ENCODE assay signal across 39 mouse cellular contexts in genomic region chr1:174270643-174271042, GRCm38 (mm10). TPM values are rescaled to one million over a fixed set of nuclear protein-coding genes. Genes with fewer than 3 reads are reported as not detected.
"Had no signal": no experiment of that assay in that cellular context is flagged by ENCODE, and none has a peak within 500 bp of the region (broad histone marks: within the 10 kb centered on the region; RNA-seq: fewer than 3 reads in every experiment).

No protein-coding gene starts in this region.

- H3K9ac ChIP-seq: embryonic facial prominence, embryonic 12.5 days; embryonic facial prominence, embryonic 13.5 days; embryonic facial prominence, embryonic 15.5 days; forebrain, embryonic 12.5 days; forebrain, embryonic 13.5 days; forebrain, embryonic 15.5 days; forebrain, postnatal 0 days had no signal

- DNase-seq: cerebellum, adult 2 months; cerebellum, adult 8-10 months; cerebellum, adult 9-10 months; cerebellum, adult 9-11 months; cerebellum, postnatal 10 days; cerebellum, postnatal 14 days; cerebellum, postnatal 25 days; cerebellum, postnatal 36 days; embryo, embryonic 11 days; forebrain, postnatal 0 days; gastrocnemius, adult 2 months; gastrocnemius, postnatal 10 days; gastrocnemius, postnatal 14 days; gastrocnemius, postnatal 25 days; gastrocnemius, postnatal 36 days; heart, adult 11 months; heart, adult 18-20 months had no signal

- H3K4me1 ChIP-seq: embryonic facial prominence, embryonic 10.5 days; embryonic facial prominence, embryonic 12.5 days; embryonic facial prominence, embryonic 13.5 days; embryonic facial prominence, embryonic 15.5 days; forebrain, embryonic 10.5 days; forebrain, embryonic 12.5 days; forebrain, embryonic 13.5 days; forebrain, embryonic 15.5 days had no signal

- H3K4me2 ChIP-seq: embryonic facial prominence, embryonic 12.5 days; embryonic facial prominence, embryonic 13.5 days; embryonic facial prominence, embryonic 15.5 days; forebrain, embryonic 12.5 days; forebrain, embryonic 13.5 days; forebrain, embryonic 15.5 days had no signal

- H3K4me3 ChIP-seq: embryonic facial prominence, embryonic 10.5 days; embryonic facial prominence, embryonic 12.5 days; embryonic facial prominence, embryonic 13.5 days; embryonic facial prominence, embryonic 15.5 days; erythroblast, embryonic 14.5 days; forebrain, embryonic 10.5 days; forebrain, embryonic 12.5 days; forebrain, embryonic 13.5 days; forebrain, embryonic 15.5 days; gastrocnemius, adult 2 months had no signal

- H3K36me3 ChIP-seq: embryonic facial prominence, embryonic 10.5 days; embryonic facial prominence, embryonic 12.5 days; embryonic facial prominence, embryonic 13.5 days; embryonic facial prominence, embryonic 15.5 days; forebrain, embryonic 10.5 days; forebrain, embryonic 12.5 days; forebrain, embryonic 15.5 days had no signal

- H3K27me3 ChIP-seq: embryonic facial prominence, embryonic 12.5 days; embryonic facial prominence, embryonic 13.5 days; embryonic facial prominence, embryonic 15.5 days; forebrain, embryonic 12.5 days; forebrain, embryonic 13.5 days; forebrain, embryonic 15.5 days had no signal

- H3K27ac ChIP-seq: embryonic facial prominence, embryonic 10.5 days; embryonic facial prominence, embryonic 12.5 days; embryonic facial prominence, embryonic 13.5 days; embryonic facial prominence, embryonic 15.5 days; forebrain, embryonic 10.5 days; forebrain, embryonic 12.5 days; forebrain, embryonic 13.5 days; forebrain, embryonic 15.5 days; gastrocnemius, adult 2 months had no signal

- ATAC-seq: forebrain, embryonic 13.5 days; forebrain, embryonic 14.5 days; forebrain, embryonic 15.5 days; forebrain, embryonic 16.5 days; forebrain, postnatal 0 days had no signal

- H3K9me3 ChIP-seq: embryonic facial prominence, embryonic 10.5 days; embryonic facial prominence, embryonic 12.5 days; embryonic facial prominence, embryonic 13.5 days; embryonic facial prominence, embryonic 15.5 days; forebrain, embryonic 10.5 days; forebrain, embryonic 12.5 days; forebrain, embryonic 13.5 days; forebrain, embryonic 15.5 days had no signal

RNA-seq across cellular contexts. Expression of gene Olfr419, which starts 18.8 kb away (rescaled TPM):
- total RNA-seq: common myeloid progenitor, adult 5-6 weeks; forebrain, postnatal 0 days; gastrocnemius, adult 18-20 months; gastrocnemius, adult 2 months; gastrocnemius, adult 8-10 months; gastrocnemius, postnatal 10 days; gastrocnemius, postnatal 14 days; gastrocnemius, postnatal 25 days; gastrocnemius, postnatal 36 days; gastrocnemius, postnatal 4 days; granulocyte monocyte progenitor cell, adult 5-6 weeks; heart, adult 18-20 months had no signal
- polyA plus RNA-seq: cerebellum, adult 2 months; cortical plate, adult 2 months; embryonic facial prominence, embryonic 10.5 days; embryonic facial prominence, embryonic 11.5 days; embryonic facial prominence, embryonic 12.5 days; embryonic facial prominence, embryonic 13.5 days; erythroblast, embryonic 14.5 days; forebrain, embryonic 10.5 days; forebrain, embryonic 11.5 days; forebrain, embryonic 12.5 days; forebrain, embryonic 13.5 days; forebrain, embryonic 14.5 days; forebrain, embryonic 15.5 days; forebrain, embryonic 16.5 days; forebrain, postnatal 0 days; frontal cortex, adult 2 months; gonadal fat pad, adult 2 months had no signal

RNA-seq across cellular contexts. Expression of gene Mptx1, which starts 59.7 kb away (rescaled TPM):
- total RNA-seq: common myeloid progenitor, adult 5-6 weeks; forebrain, postnatal 0 days; gastrocnemius, adult 18-20 months; gastrocnemius, adult 2 months; gastrocnemius, adult 8-10 months; gastrocnemius, postnatal 10 days; gastrocnemius, postnatal 14 days; gastrocnemius, postnatal 25 days; gastrocnemius, postnatal 36 days; gastrocnemius, postnatal 4 days; granulocyte monocyte progenitor cell, adult 5-6 weeks; heart, adult 18-20 months had no signal
- polyA plus RNA-seq: cerebellum, adult 2 months; cortical plate, adult 2 months; embryonic facial prominence, embryonic 10.5 days; embryonic facial prominence, embryonic 11.5 days; embryonic facial prominence, embryonic 12.5 days; embryonic facial prominence, embryonic 13.5 days; embryonic facial prominence, embryonic 14.5 days; embryonic facial prominence, embryonic 15.5 days; erythroblast, embryonic 14.5 days; forebrain, embryonic 10.5 days; forebrain, embryonic 11.5 days; forebrain, embryonic 12.5 days; forebrain, embryonic 13.5 days; forebrain, embryonic 14.5 days; forebrain, embryonic 15.5 days; forebrain, embryonic 16.5 days; forebrain, postnatal 0 days; frontal cortex, adult 2 months; gonadal fat pad, adult 2 months had no signal
